Mouse (Mus musculus) ovary, postnatal 10 days (tissue): ENCODE data around the gene Pglyrp2.

Experiments used
- DNase-seq: peaks from one replicate; pipeline ENCODE4 v3.0.0; 2022; ENCODE audit warnings: low spot score

Pglyrp2 gene

GRCm38 (mm10) chr17:32402011-32402778 is 21.8 kb downstream of the Pglyrp2 start:
- no peak for DNase-seq

GRCm38 (mm10) chr17:32396266-32396665 is 27.7 kb downstream of the Pglyrp2 start:
- DNase-seq: no peak

GRCm38 (mm10) chr17:32393944-32394343 is 30.0 kb downstream of the Pglyrp2 start:
- DNase-seq: no peak

- peak; percentile 83 for DNase-seq
Measured at GRCm38 (mm10) chr17:32389101-32389659, 34.8 kb downstream of the Pglyrp2 start, which contains the start of gene Wiz. Gene Wiz (minus strand): TSS chr17:32389439.

- no peak for DNase-seq
Measured at GRCm38 (mm10) chr17:32388370-32389100, 35.4 kb downstream of the Pglyrp2 start.

GRCm38 (mm10) chr17:32387986-32388369 is 36.0 kb downstream of the Pglyrp2 start:
- DNase-seq: no peak

- DNase-seq: no peak
Measured at GRCm38 (mm10) chr17:32386659-32387432, 37.1 kb downstream of the Pglyrp2 start.

- DNase-seq: no peak
Measured at GRCm38 (mm10) chr17:32383661-32384060, 40.3 kb downstream of the Pglyrp2 start.

- DNase-seq: no peak
Measured at GRCm38 (mm10) chr17:32382576-32382975, 41.4 kb downstream of the Pglyrp2 start.

- no peak for DNase-seq
Measured at GRCm38 (mm10) chr17:32378786-32379185, 45.2 kb downstream of the Pglyrp2 start.

GRCm38 (mm10) chr17:32377137-32377536 is 46.8 kb downstream of the Pglyrp2 start:
- DNase-seq: no peak

GRCm38 (mm10) chr17:32376475-32376874 is 47.5 kb downstream of the Pglyrp2 start:
- no peak for DNase-seq

- no peak for DNase-seq
Measured at GRCm38 (mm10) chr17:32368991-32369578, 54.9 kb downstream of the Pglyrp2 start.

- no peak for DNase-seq
Measured at GRCm38 (mm10) chr17:32367706-32368105, 56.3 kb downstream of the Pglyrp2 start.

- DNase-seq: no peak
Measured at GRCm38 (mm10) chr17:32365296-32365695, 58.7 kb downstream of the Pglyrp2 start.

- no peak for DNase-seq
Measured at GRCm38 (mm10) chr17:32364850-32365249, 59.1 kb downstream of the Pglyrp2 start.

GRCm38 (mm10) chr17:32364331-32364730 is 59.6 kb downstream of the Pglyrp2 start:
- DNase-seq: peak; percentile 72

GRCm38 (mm10) chr17:32363821-32364301 is 60.1 kb downstream of the Pglyrp2 start:
- no peak for DNase-seq

GRCm38 (mm10) chr17:32362686-32363085 is 61.3 kb downstream of the Pglyrp2 start:
- DNase-seq: no peak
